Mouse (Mus musculus) regulatory T cell (primary cell): Measurements from ENCODE around the gene Naa16.

Experiments used
- in situ Hi-C: fragments of 300-600 bp; cut with MboI, MseI; formaldehyde crosslinking; loops from one replicate; pipeline ENCODE4 v1.15.1; 2025; ENCODE audit warnings: high pct_unique_total_duplicates

Gene Naa16

GRCm38 (mm10) chr14:79331936-79332335 is 58.6 kb downstream of the Naa16 start:
- in situ Hi-C loops = no loop called here

- in situ Hi-C loops = no loop called here
Observed at GRCm38 (mm10) chr14:79330944-79331561, 59.5 kb downstream of the Naa16 start.

GRCm38 (mm10) chr14:79327033-79327432 is 63.5 kb downstream of the Naa16 start:
- in situ Hi-C loops = loop anchor here (5.0 kb wide), 1 partner anchor 40 kb away; no protein-coding TSS in a partner anchor

GRCm38 (mm10) chr14:79324112-79324840 is 66.3 kb downstream of the Naa16 start:
- in situ Hi-C loops = no loop called here

GRCm38 (mm10) chr14:79321881-79322280 is 68.7 kb downstream of the Naa16 start:
- in situ Hi-C loops = no loop called here

- in situ Hi-C loops = no loop called here
Observed at GRCm38 (mm10) chr14:79321152-79321551, 69.4 kb downstream of the Naa16 start.

GRCm38 (mm10) chr14:79317602-79318001 is 73.0 kb downstream of the Naa16 start:
- in situ Hi-C loops = loop anchor here (5.0 kb wide), 1 partner anchor 190 kb away; no protein-coding TSS in a partner anchor

GRCm38 (mm10) chr14:79315877-79316276 is 74.7 kb downstream of the Naa16 start:
- in situ Hi-C loops = loop anchor here (5.0 kb wide), 1 partner anchor 189 kb away; no protein-coding TSS in a partner anchor

- in situ Hi-C loops = loop anchor here (5.0 kb wide), 1 partner anchor 187 kb away; no protein-coding TSS in a partner anchor
Observed at GRCm38 (mm10) chr14:79314245-79315010, 76.2 kb downstream of the Naa16 start.

GRCm38 (mm10) chr14:79313439-79314175 is 77.0 kb downstream of the Naa16 start:
- in situ Hi-C loops = no loop called here

- in situ Hi-C loops = no loop called here
Observed at GRCm38 (mm10) chr14:79312719-79313118, 77.9 kb downstream of the Naa16 start.

GRCm38 (mm10) chr14:79311918-79312454 is 78.6 kb downstream of the Naa16 start:
- in situ Hi-C loops = no loop called here

- in situ Hi-C loops = no loop called here
Observed at GRCm38 (mm10) chr14:79309115-79309514, 81.5 kb downstream of the Naa16 start.

GRCm38 (mm10) chr14:79308364-79308763 is 82.2 kb downstream of the Naa16 start:
- in situ Hi-C loops = no loop called here

GRCm38 (mm10) chr14:79307908-79308307 is 82.7 kb downstream of the Naa16 start:
- in situ Hi-C loops = no loop called here

GRCm38 (mm10) chr14:79307138-79307537 is 83.4 kb downstream of the Naa16 start:
- in situ Hi-C loops = no loop called here

GRCm38 (mm10) chr14:79304873-79305464 is 85.6 kb downstream of the Naa16 start:
- in situ Hi-C loops = loop anchor here (5.0 kb wide), 1 partner anchor 63 kb away; no protein-coding TSS in a partner anchor

- in situ Hi-C loops = loop anchor here (5.0 kb wide), 1 partner anchor 61 kb away; no protein-coding TSS in a partner anchor
Observed at GRCm38 (mm10) chr14:79303150-79303549, 87.4 kb downstream of the Naa16 start.

GRCm38 (mm10) chr14:79301466-79301875 is 89.1 kb downstream of the Naa16 start, which contains the start of gene Rgcc:
Gene Rgcc (minus strand): TSS chr14:79301645.
- in situ Hi-C loops = loop anchor here (5.0 kb wide), 1 partner anchor 59 kb away; no protein-coding TSS in a partner anchor

GRCm38 (mm10) chr14:79300641-79301350 is 89.8 kb downstream of the Naa16 start:
- in situ Hi-C loops = loop anchor here (5.0 kb wide), 1 partner anchor 58 kb away; no protein-coding TSS in a partner anchor
